In the genomic region with DNA sequence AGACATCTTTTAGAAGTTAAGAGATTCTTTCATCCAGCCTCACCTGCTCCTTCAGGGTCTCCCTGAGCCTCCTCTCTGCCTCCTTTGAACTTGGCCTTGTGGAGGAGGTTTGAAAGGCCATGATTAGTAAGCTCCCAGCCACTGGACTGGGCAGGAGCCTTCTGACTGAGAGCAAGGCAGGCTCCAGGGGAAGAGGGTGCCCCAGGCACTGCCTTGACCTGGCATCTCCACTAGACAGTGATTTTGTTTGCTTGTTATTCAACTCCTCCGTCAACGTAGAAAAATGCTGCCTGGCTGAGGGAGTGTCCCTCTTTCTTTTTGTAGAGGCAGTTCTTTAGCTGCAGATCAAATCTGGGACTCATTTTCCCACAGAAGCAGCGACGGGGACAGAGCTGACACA, we compare ENCODE assay signal across 14 mouse cellular contexts.
"Had no signal": no experiment of that assay in that cellular context is flagged by ENCODE, and none has a peak within 500 bp of the region (broad histone marks: within the 10 kb centered on the region; RNA-seq: fewer than 3 reads in every experiment).

No protein-coding gene starts in this region.

- ATAC-seq: lung, postnatal 0 days; midbrain, embryonic 15.5 days had no signal

- H3K27me3 ChIP-seq: limb, embryonic 13.5 days; liver, embryonic 13.5 days; midbrain, embryonic 12.5 days; midbrain, embryonic 15.5 days; neural tube, embryonic 13.5 days had no signal

- H3K27ac ChIP-seq: kidney, postnatal 0 days; layer of hippocampus, adult 2 months; limb, embryonic 13.5 days; liver, embryonic 13.5 days; macrophage; midbrain, embryonic 12.5 days; midbrain, embryonic 15.5 days; neural tube, embryonic 13.5 days had no signal

- H3K4me2 ChIP-seq: limb, embryonic 13.5 days; liver, embryonic 13.5 days; lung, embryonic 14.5 days; midbrain, embryonic 12.5 days; midbrain, embryonic 15.5 days; neural tube, embryonic 13.5 days had no signal

- H3K36me3 ChIP-seq: limb, embryonic 13.5 days; liver, embryonic 13.5 days; midbrain, embryonic 12.5 days; midbrain, embryonic 15.5 days; neural tube, embryonic 13.5 days had no signal

- DNase-seq: kidney, postnatal 25 days; layer of hippocampus, adult 9-11 months; liver, embryonic 13.5 days; lung, embryonic 14.5 days; thymus, adult 18-20 months; thymus, postnatal 36 days had no signal

- H3K4me1 ChIP-seq: midbrain, embryonic 12.5 days; neural tube, embryonic 13.5 days had no signal

- H3K4me3 ChIP-seq: layer of hippocampus, adult 2 months; limb, embryonic 13.5 days; liver, embryonic 13.5 days; midbrain, embryonic 12.5 days; midbrain, embryonic 15.5 days; neural tube, embryonic 13.5 days had no signal

- H3K9me3 ChIP-seq: limb, embryonic 13.5 days; liver, embryonic 13.5 days; midbrain, embryonic 12.5 days; midbrain, embryonic 15.5 days; neural tube, embryonic 13.5 days had no signal

- H3K9ac ChIP-seq: limb, embryonic 13.5 days; liver, embryonic 13.5 days; lung, embryonic 14.5 days; midbrain, embryonic 12.5 days; midbrain, embryonic 15.5 days; neural tube, embryonic 13.5 days had no signal
